Mouse (Mus musculus) embryonic facial prominence, embryonic 12.5 days (tissue): ENCODE measurements at regions not wholly inside any gene's neighbourhood (a gene's known extent, or its start where the extent isn't known, plus 50 kb on each side); places are given as distances from the start of the nearest gene placed in this dataset.

Experiments used
- ATAC-seq: fragments of 200-750 bp; cut with Nextera tagmentation; 2 replicates; pipeline ENCODE4 v1.8.0; 2017; ENCODE audit not compliant: insufficient number of reproducible peaks, insufficient read depth, low FRiP score, low TSS enrichment
- H3K27ac ChIP-seq: fragments of 300-500 bp; sonication (generic); 2 replicates; pipeline ENCODE4 v1.5.1; 2016; ENCODE audit warnings: mild to moderate bottlenecking
- H3K27me3 ChIP-seq: fragments of 300-500 bp; sonication (generic); 2 replicates; pipeline ENCODE4 v1.6.1; 2016; ENCODE audit warnings: mild to moderate bottlenecking, moderate library complexity
- H3K36me3 ChIP-seq: fragments of 300-500 bp; sonication (generic); 2 replicates; pipeline ENCODE4 v1.6.1; 2016; ENCODE audit warnings: mild to moderate bottlenecking
- H3K4me1 ChIP-seq: fragments of 300-500 bp; sonication (generic); 2 replicates; pipeline ENCODE4 v1.6.1; 2016
- H3K4me2 ChIP-seq: fragments of 300-500 bp; sonication (generic); replicated peaks from 2 replicates; pipeline ENCODE4 v1.6.1; 2016; ENCODE audit warnings: mild to moderate bottlenecking, moderate library complexity
- H3K4me3 ChIP-seq: fragments of 300-500 bp; sonication (generic); 2 replicates; pipeline ENCODE4 v1.5.1; 2016; ENCODE audit warnings: mild to moderate bottlenecking
- H3K9ac ChIP-seq: fragments of 300-500 bp; sonication (generic); 2 replicates; pipeline ENCODE4 v1.6.1; 2016; ENCODE audit warnings: mild to moderate bottlenecking, moderate library complexity
- H3K9me3 ChIP-seq: fragments of 300-500 bp; sonication (generic); 2 replicates; pipeline ENCODE4 v1.6.1; 2016; ENCODE audit warnings: mild to moderate bottlenecking, moderate library complexity
- WGBS: fragments of 180-500 bp; shearing (Covaris S2); methylation state at CpG from one replicate; pipeline ENCODE4 v1.1.7; 2016; 5-methylcytosine and 5-hydroxymethylcytosine counted together

DNA sequence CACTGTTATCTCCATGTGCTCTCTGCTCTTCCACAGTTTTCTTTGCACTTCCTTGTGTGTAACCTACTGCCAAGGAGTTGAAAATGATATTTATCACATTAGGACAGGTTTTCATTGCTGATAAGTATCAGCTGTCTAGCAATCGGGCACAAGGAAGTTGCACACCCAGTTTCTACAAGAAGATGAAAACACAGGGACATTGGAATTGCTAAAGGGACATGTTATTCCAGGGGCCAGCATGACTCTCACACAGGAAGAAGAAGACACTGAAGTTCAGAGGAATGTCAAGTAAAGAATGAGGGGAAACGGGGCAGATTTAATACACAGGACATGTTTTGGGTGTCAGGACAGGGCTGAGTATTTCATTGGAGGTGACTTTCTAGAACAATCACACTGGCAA is 214.8 kb upstream of the Rbms1 start:
- ATAC-seq, result no peak
- H3K9ac ChIP-seq, result no peak overlapping the region
- WGBS, result 64% methylated on average over 2 of the region's 2 CpGs

DNA sequence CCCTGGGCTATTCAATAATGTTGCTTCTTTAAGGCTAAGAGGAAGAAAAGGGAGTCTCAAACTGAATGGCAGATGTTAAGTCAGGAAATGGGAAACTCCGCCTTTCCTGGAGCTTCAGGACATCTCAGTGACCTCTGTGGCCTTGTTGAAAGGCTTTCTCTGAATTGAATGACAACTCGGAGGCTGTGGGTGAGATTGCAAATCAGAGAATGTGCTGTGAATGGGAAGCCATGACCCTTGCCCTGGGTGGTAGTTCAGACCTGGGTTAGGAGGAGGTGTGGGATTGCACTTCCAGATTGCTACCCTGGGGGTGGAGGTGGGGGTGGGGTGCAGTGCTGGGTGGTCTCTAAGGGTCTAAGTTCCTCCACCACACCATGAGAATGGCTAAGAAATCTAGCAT is 213.8 kb upstream of the Rbms1 start:
- no peaks in the 10 kb centered on the region for H3K4me1 ChIP-seq
- no peak overlapping the region for H3K4me3 ChIP-seq
- H3K9me3 ChIP-seq, result no peaks in the 10 kb centered on the region
- no peak for ATAC-seq
- H3K9ac ChIP-seq, result no peak overlapping the region
- 12% methylated on average over 2 of the region's 2 CpGs for WGBS
- H3K27me3 ChIP-seq, result no peaks in the 10 kb centered on the region
- H3K4me2 ChIP-seq, result no peak overlapping the region
- no peak overlapping the region for H3K27ac ChIP-seq
- H3K36me3 ChIP-seq, result no peaks in the 10 kb centered on the region

More for the DNA sequence above, 214.8 kb upstream of the Rbms1 start:
- H3K36me3 ChIP-seq, result no peaks in the 10 kb centered on the region
- H3K4me2 ChIP-seq, result no peak overlapping the region
- H3K4me3 ChIP-seq, result no peak overlapping the region
- H3K27ac ChIP-seq, result no peak overlapping the region
- H3K4me1 ChIP-seq, result no peaks in the 10 kb centered on the region
- no peaks in the 10 kb centered on the region for H3K27me3 ChIP-seq
- H3K9me3 ChIP-seq, result no peaks in the 10 kb centered on the region

DNA sequence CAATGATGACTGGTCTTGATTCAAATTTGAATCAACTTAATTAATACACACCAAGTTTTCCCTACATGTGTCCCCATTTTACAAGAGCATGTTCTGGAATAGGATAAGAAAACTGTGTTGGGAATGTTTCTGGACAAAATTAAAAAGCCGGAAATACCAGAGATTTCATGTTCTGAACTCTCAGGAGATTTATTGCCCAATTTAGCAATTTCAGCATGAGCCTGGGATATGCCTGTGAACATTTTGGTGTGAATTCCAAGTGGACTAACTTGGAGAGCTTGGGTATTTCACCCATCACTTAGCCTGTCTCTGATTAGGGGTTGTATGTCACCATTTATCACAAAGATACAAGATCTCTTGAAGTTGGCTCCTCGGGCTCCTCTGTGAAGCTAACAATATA is 210.6 kb upstream of the Rbms1 start:
- ATAC-seq, result no peak
- Histone ChIP-seq H3K27me3 (no peaks in the 10 kb centered on the region), H3K4me3 (no peak overlapping the region), H3K4me1 (no peaks in the 10 kb centered on the region), H3K4me2 (no peak overlapping the region), H3K9ac (no peak overlapping the region), H3K9me3 (no peaks in the 10 kb centered on the region), H3K27ac (no peak overlapping the region), H3K36me3 (no peaks in the 10 kb centered on the region)
- WGBS, result 32% methylated on average over 2 of the region's 2 CpGs

DNA sequence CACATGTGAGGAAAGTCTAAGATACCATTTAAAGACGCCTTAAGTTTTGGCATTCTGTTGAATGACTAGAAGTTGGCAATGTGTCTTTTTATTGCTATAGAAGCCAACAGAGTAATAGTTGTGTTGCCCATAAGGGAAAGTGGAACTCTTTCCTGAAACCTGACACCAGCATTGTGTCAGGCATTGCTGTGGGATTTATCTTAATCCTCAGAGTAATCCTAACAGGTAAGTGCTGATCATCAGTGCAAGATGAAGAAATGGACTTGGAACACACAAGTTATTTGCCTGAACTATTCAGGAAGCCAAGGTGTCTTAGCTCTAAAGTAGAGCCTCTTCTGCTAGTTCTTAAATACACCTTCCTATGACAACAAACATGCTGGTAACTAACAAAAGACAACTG is 198.3 kb upstream of the Rbms1 start:
- Histone ChIP-seq H3K9me3 (no peaks in the 10 kb centered on the region), H3K4me3 (no peak overlapping the region), H3K4me1 (peaks cover 6% of the 10 kb centered on the region), H3K4me2 (no peak overlapping the region), H3K27me3 (no peaks in the 10 kb centered on the region), H3K27ac (no peak overlapping the region), H3K36me3 (no peaks in the 10 kb centered on the region), H3K9ac (no peak overlapping the region)
- WGBS, result 79% methylated on average over 1 of the region's 1 CpGs
- ATAC-seq, result no peak

DNA sequence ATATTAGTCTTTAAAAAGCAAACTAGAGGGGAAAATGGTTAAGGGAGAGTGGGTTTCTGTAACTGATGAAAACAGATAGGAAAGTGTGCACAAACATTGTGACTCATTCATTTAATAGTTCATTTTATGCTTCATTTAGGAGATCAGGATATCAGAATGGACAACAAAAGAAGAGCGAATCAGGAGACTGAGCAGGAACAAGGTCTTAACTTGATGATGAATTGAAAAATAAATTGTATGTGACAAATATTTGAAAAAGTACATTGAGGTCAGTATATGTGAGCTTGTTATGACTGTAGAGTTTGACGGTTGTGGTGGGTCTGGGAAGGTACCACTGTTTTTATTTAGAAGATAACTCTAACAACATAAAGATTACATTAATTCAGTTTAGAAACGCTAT is 196.8 kb upstream of the Rbms1 start:
- no peak overlapping the region for H3K4me3 ChIP-seq
- H3K27ac ChIP-seq, result no peak overlapping the region
- H3K27me3 ChIP-seq, result no peaks in the 10 kb centered on the region
- no peak for ATAC-seq
- H3K9ac ChIP-seq, result no peak overlapping the region
- H3K4me1 ChIP-seq, result peaks cover 6% of the 10 kb centered on the region
- H3K9me3 ChIP-seq, result no peaks in the 10 kb centered on the region
- no peak overlapping the region for H3K4me2 ChIP-seq
- no peaks in the 10 kb centered on the region for H3K36me3 ChIP-seq
- WGBS, result 78% methylated on average over 3 of the region's 3 CpGs

DNA sequence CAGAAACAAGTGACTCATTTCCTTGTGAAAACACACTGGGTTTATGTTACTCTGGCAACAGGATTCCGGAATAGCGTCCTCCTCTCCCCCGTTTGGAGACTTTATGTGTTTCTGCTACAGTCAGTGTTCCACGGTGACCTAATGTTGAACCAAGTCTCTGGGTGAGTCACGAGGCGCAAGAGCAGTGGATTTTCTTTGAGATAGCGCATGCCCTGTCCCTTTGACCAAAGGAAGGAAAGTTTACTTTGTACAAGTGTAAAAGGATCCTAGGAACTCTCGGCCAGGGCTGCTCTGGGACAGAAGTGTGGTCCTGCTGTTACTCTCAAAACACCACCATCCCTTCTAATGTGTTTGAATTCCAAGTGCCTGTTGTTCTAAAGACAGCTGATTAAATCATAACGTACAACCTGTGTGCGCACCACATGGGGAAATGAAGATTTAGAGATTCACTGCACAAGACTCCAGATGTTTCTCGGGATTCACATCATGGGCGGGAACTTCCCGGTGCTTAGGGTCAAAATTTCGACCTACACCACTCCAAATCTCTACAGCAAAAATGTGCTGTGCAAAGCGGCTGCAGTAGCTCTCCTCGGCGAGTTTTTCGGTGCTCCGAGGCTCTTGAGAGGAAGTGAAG is 176.1 kb upstream of the Rbms1 start:
- ATAC-seq, result peak; percentile 78; the same call in 1 of the 2 replicates
- WGBS, result 35% methylated on average over 19 of the region's 19 CpGs
- no peaks in the 10 kb centered on the region for H3K27me3 ChIP-seq
- H3K9me3 ChIP-seq, result peaks cover 3% of the 10 kb centered on the region; the same call in 1 of the 2 replicates
- H3K9ac ChIP-seq, result no peak overlapping the region
- H3K4me2 ChIP-seq, result peak overlapping the region; percentile 29
- H3K4me3 ChIP-seq, result no peak overlapping the region
- H3K27ac ChIP-seq, result peak overlapping the region; percentile 78
- no peaks in the 10 kb centered on the region for H3K36me3 ChIP-seq
- peaks cover 15% of the 10 kb centered on the region for H3K4me1 ChIP-seq

DNA sequence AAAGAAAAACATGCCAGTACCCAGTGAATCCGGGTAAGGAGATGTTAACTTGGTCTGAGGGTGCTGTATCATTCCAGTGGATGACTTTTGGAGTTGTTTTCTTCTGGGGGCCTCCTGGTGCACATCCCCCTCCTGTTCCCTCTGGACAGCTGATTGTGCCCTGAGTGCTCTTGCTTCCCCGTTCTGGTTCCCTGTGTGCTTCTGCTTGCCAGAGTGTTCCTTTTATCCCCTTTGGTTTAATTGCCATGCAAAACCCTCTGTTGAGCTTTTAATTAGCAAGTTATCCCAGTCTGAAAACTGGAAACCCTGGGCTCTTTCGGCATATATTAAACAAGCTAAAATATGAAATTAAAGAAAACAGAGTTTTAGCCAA is 175.6 kb upstream of the Rbms1 start:
- Histone ChIP-seq H3K36me3 (no peaks in the 10 kb centered on the region), H3K27ac (peak overlapping the region; percentile 60; the same call in 1 of the 2 replicates), H3K4me3 (no peak overlapping the region), H3K4me2 (peak overlapping the region; percentile 29), H3K9me3 (peaks cover 3% of the 10 kb centered on the region; the same call in 1 of the 2 replicates), H3K4me1 (peaks cover 15% of the 10 kb centered on the region), H3K27me3 (no peaks in the 10 kb centered on the region), H3K9ac (no peak overlapping the region)
- WGBS, result 37% methylated on average over 3 of the region's 3 CpGs
- ATAC-seq, result no peak; the same call in 1 of the 2 replicates

DNA sequence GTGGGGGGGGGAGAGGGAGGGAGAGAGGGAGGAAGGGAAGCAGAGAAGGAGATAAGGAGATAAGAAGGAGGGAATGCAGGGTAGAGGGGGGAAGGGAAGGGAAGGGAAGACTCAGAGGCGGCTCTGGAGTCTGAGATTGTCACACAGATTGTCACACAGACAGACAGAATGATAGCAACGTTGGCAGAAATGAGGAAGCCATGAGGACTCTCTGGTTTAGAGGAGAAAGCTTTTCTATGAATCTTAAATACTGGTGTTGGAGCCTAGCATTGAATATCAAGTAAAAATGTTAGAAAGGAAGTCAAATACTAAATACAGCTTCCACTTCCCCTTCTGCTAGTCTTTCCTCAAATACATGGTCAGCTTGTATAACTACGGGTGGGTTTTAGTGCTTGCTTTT is 174.4 kb upstream of the Rbms1 start:
- Histone ChIP-seq H3K27me3 (no peaks in the 10 kb centered on the region), H3K4me1 (peaks cover 15% of the 10 kb centered on the region), H3K4me3 (no peak overlapping the region), H3K4me2 (no peak overlapping the region), H3K9me3 (peaks cover 3% of the 10 kb centered on the region; the same call in 1 of the 2 replicates), H3K9ac (no peak overlapping the region), H3K27ac (no peak overlapping the region), H3K36me3 (no peaks in the 10 kb centered on the region)
- WGBS, result 55% methylated on average over 3 of the region's 3 CpGs
- ATAC-seq, result no peak

DNA sequence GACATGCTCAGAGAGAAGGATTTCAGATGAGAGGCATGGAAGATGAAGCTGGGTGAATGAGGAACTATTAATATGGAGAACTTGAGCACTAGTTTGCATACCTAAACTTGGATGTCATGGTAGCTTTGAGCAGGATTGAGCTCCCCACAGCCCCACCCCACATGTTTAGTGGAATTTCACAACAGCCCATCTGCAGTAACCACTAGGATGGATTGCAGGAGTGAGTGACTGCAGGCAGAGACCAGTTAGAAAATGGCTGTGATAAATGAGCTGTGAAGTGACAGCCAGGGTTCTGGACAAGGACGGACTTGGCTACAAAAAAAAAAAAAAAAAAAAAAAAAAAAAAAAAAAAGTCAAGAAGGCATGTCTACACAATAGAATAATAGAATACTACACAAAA is 173.9 kb upstream of the Rbms1 start:
- H3K36me3 ChIP-seq, result no peaks in the 10 kb centered on the region
- peaks cover 3% of the 10 kb centered on the region; the same call in 1 of the 2 replicates for H3K9me3 ChIP-seq
- no peak overlapping the region for H3K27ac ChIP-seq
- H3K9ac ChIP-seq, result no peak overlapping the region
- 18% methylated on average over 1 of the region's 1 CpGs for WGBS
- H3K27me3 ChIP-seq, result no peaks in the 10 kb centered on the region
- no peak for ATAC-seq
- peaks cover 15% of the 10 kb centered on the region for H3K4me1 ChIP-seq
- H3K4me2 ChIP-seq, result no peak overlapping the region
- H3K4me3 ChIP-seq, result no peak overlapping the region

DNA sequence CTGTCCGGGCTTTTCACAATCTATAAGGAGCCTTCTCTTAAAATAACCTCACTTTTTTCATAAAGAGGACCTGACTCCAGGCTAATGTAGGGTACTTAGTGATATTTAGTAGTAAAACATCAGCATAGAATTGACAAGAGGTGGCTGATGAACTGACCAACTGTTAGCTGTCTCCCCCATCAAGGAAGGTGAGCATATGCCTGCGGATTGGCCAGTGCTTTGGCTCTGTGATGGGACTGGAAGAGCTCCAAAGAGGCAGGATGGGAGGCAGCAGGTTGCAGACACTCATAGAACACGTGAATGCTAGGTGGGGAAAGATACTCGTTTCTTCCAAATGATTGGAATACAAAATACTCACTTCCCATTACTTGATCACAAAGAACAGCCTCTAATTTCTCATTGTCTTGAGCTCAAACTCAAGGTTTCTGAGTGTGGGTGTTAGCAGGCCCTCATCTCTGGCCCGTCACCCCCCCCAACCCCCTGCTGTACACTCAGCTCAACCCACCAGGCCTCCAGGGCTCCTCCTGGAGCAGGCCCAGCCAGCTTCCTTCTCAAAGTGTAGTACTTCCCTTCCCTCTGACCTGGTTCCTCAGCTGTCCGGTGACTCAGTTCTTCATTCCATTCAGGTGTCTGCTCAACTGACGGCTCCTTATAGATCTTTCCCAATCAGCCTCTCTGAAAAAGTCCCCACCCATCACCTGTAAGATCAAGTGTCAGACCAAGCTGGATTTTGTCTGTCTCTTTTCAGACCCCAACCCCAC is 160.2 kb upstream of the Rbms1 start:
- Histone ChIP-seq H3K4me3 (no peak overlapping the region), H3K27me3 (no peaks in the 10 kb centered on the region), H3K4me2 (no peak overlapping the region), H3K27ac (no peak overlapping the region), H3K9ac (no peak overlapping the region), H3K9me3 (no peaks in the 10 kb centered on the region), H3K4me1 (no peaks in the 10 kb centered on the region), H3K36me3 (no peaks in the 10 kb centered on the region)
- ATAC-seq, result no peak
- WGBS, result 75% methylated on average over 7 of the region's 7 CpGs

DNA sequence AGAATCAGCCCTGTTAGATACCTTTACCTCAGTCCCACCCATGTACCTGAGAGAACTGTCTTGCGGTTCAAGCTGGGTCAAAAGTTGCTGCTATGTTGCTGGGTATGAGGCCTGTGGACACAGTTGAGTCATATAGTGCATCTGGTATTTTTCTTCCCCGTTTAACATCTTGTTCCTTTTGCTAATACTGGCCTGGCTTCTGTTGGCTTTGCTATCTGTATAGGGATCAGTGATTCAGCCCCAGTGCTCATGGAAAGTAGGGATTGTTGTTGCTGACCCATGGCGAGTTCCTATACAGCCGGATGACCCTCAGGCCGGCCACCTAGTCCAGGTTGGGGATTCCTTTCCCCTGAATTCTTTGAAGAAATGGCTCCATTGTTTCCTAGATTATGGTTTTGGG is 158.3 kb upstream of the Rbms1 start:
- Histone ChIP-seq H3K27ac (no peak overlapping the region), H3K4me1 (no peaks in the 10 kb centered on the region), H3K9me3 (no peaks in the 10 kb centered on the region), H3K4me3 (no peak overlapping the region), H3K36me3 (no peaks in the 10 kb centered on the region), H3K9ac (no peak overlapping the region), H3K4me2 (no peak overlapping the region), H3K27me3 (no peaks in the 10 kb centered on the region)
- 81% methylated on average over 5 of the region's 5 CpGs for WGBS
- ATAC-seq, result no peak

DNA sequence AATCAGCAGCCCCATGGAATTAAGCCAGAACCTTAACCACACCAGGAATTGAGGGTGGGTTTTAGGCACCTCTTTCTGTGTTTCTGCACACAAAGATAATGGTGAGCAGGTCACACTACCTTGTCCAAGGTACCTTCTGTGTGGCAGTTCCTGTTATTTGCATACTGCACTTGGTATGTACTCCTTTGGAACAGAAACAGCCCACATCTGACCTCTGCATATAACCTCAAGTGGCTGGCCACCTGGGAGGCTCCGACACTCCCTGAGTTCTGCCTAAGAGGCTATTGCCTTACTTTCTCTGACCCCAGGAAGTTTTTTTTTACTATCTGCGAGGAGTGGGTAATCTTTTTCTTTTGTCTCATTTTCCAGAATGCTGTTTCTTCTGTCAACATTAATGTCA is 151.6 kb upstream of the Rbms1 start:
- no peaks in the 10 kb centered on the region for H3K4me1 ChIP-seq

More for the DNA sequence above, 151.6 kb upstream of the Rbms1 start:
- no peaks in the 10 kb centered on the region for H3K9me3 ChIP-seq
- H3K27ac ChIP-seq, result no peak overlapping the region
- 37% methylated on average over 2 of the region's 2 CpGs for WGBS
- H3K27me3 ChIP-seq, result no peaks in the 10 kb centered on the region
- H3K4me3 ChIP-seq, result no peak overlapping the region
- no peaks in the 10 kb centered on the region for H3K36me3 ChIP-seq
- no peak for ATAC-seq
- H3K9ac ChIP-seq, result no peak overlapping the region
- no peak overlapping the region for H3K4me2 ChIP-seq
